Mouse (Mus musculus) midbrain, embryonic 16.5 days (tissue): ENCODE results near the gene Tmbim4. TPM values are rescaled to one million over a fixed set of nuclear protein-coding genes. Genes with fewer than 3 reads are reported as not detected.

ENCODE experiments used
- ATAC-seq: fragments of 200-750 bp; cut with Nextera tagmentation; 2 replicates; pipeline ENCODE4 v1.8.0; 2017; ENCODE audit warnings: moderate TSS enrichment
- H3K27ac ChIP-seq: fragments of 300-500 bp; sonication (generic); 2 replicates; pipeline ENCODE4 v1.5.1; 2014; ENCODE audit warnings: mild to moderate bottlenecking, low read length, mixed read lengths
- H3K27me3 ChIP-seq: fragments of 300-500 bp; sonication (generic); 2 replicates; pipeline ENCODE4 v1.6.1; 2014; ENCODE audit warnings: low read depth, low read length, mixed read lengths; ENCODE audit not compliant: control insufficient read depth, insufficient read depth
- H3K36me3 ChIP-seq: fragments of 300-500 bp; sonication (generic); 2 replicates; pipeline ENCODE4 v1.6.1; 2014; ENCODE audit warnings: mild to moderate bottlenecking, low read length, moderate library complexity, mixed read lengths; ENCODE audit not compliant: control insufficient read depth, insufficient read depth
- H3K4me1 ChIP-seq: fragments of 300-500 bp; sonication (generic); 2 replicates; pipeline ENCODE4 v1.6.1; 2014; ENCODE audit warnings: mild to moderate bottlenecking, low read length, mixed read lengths; ENCODE audit not compliant: control insufficient read depth, insufficient read depth
- H3K4me2 ChIP-seq: fragments of 300-500 bp; sonication (generic); 2 replicates; pipeline ENCODE4 v1.6.1; 2014; ENCODE audit warnings: mild to moderate bottlenecking, low read length, mixed read lengths
- H3K4me3 ChIP-seq: fragments of 300-500 bp; sonication (generic); 2 replicates; pipeline ENCODE4 v1.5.1; 2014; ENCODE audit warnings: low read depth, mild to moderate bottlenecking, low read length, moderate library complexity, mixed read lengths
- H3K9ac ChIP-seq: fragments of 300-500 bp; sonication (generic); 2 replicates; pipeline ENCODE4 v1.6.1; 2014; ENCODE audit warnings: low read depth, low read length, mixed read lengths
- H3K9me3 ChIP-seq: fragments of 300-500 bp; sonication (generic); replicated peaks from 2 replicates; pipeline ENCODE4 v1.6.1; 2014; ENCODE audit warnings: mild to moderate bottlenecking, low read length, mixed read lengths; ENCODE audit not compliant: control insufficient read depth, poor library complexity, severe bottlenecking
- WGBS: fragments of 180-500 bp; shearing (Covaris S2); extraction: QIAGEN DNeasy Blood & Tissue Kit; methylation state at CpG from one replicate; pipeline ENCODE4 v1.1.7; 2014; 5-methylcytosine and 5-hydroxymethylcytosine counted together
- polyA plus RNA-seq: library from polyadenylated mRNA; unstranded; fragments of >200 nt; fragmentation: Nextera tagmentation; extraction: Ambion mirVana; gene quantifications from 2 replicates; pipeline ENCODE4 v1.2.1, GENCODE M21; 2015

Tmbim4 gene
- polyA plus RNA-seq, 1 experiment from 2014 or later, result 89.7 TPM

DNA sequence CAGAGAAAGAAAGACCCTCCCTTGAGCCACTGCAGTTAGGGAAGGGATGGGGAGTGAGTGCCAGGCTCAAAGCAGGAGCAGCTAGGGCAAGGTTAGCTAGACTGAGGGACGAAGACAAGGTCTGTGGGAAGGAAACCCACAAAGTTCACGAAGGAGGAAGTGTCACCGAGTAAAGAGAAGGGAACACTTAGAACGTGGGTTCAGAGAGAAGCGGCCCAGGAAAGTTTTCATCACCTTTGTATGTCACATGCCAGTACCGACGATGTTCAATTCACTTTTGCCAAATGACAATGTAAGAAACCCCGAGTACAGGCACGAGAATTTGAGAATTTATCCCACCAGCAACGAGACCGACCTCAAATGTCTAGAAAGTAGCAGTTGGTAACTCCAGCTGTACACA, 12.1 kb upstream of the Tmbim4 start:
- no peaks in the 10 kb centered on the region for H3K36me3 ChIP-seq
- no peak overlapping the region for H3K27ac ChIP-seq
- 61% methylated on average over 11 of the region's 11 CpGs for WGBS
- H3K9me3 ChIP-seq, result no peaks in the 10 kb centered on the region
- H3K27me3 ChIP-seq, result no peaks in the 10 kb centered on the region
- H3K4me3 ChIP-seq, result no peak overlapping the region
- no peak overlapping the region for H3K9ac ChIP-seq
- no peak overlapping the region for H3K4me2 ChIP-seq
- ATAC-seq, result no peak
- H3K4me1 ChIP-seq, result no peaks in the 10 kb centered on the region

- Histone ChIP-seq H3K9me3 (no peaks in the 10 kb centered on the region), H3K9ac (no peak overlapping the region), H3K27ac (no peak overlapping the region), H3K27me3 (no peaks in the 10 kb centered on the region), H3K4me3 (no peak overlapping the region), H3K4me2 (no peak overlapping the region), H3K4me1 (no peaks in the 10 kb centered on the region), H3K36me3 (no peaks in the 10 kb centered on the region)
- WGBS, result 26% methylated on average over 6 of the region's 6 CpGs
- ATAC-seq, result no peak
These were observed 11.6 kb upstream of the Tmbim4 start for GRCm38 (mm10) chr10:120189782-120190181.

- no peaks in the 10 kb centered on the region for H3K9me3 ChIP-seq
- no peak overlapping the region for H3K27ac ChIP-seq
- H3K4me3 ChIP-seq, result no peak overlapping the region
- no peak overlapping the region for H3K9ac ChIP-seq
- no peak overlapping the region for H3K4me2 ChIP-seq
- ATAC-seq, result no peak
- no peaks in the 10 kb centered on the region for H3K4me1 ChIP-seq
- no peaks in the 10 kb centered on the region for H3K27me3 ChIP-seq
- H3K36me3 ChIP-seq, result no peaks in the 10 kb centered on the region
- 85% methylated on average over 6 of the region's 6 CpGs for WGBS
These were observed 10.2 kb upstream of the Tmbim4 start for GRCm38 (mm10) chr10:120191165-120191564.

- Histone ChIP-seq H3K27me3 (no peaks in the 10 kb centered on the region), H3K36me3 (no peaks in the 10 kb centered on the region), H3K27ac (no peak overlapping the region), H3K4me2 (no peak overlapping the region), H3K9ac (no peak overlapping the region), H3K4me1 (no peaks in the 10 kb centered on the region), H3K9me3 (no peaks in the 10 kb centered on the region), H3K4me3 (no peak overlapping the region)
- WGBS, result 93% methylated on average over 4 of the region's 4 CpGs
- ATAC-seq, result no peak
These were observed 9.1 kb upstream of the Tmbim4 start for GRCm38 (mm10) chr10:120192278-120192677.

- no peaks in the 10 kb centered on the region for H3K9me3 ChIP-seq
- H3K4me3 ChIP-seq, result no peak overlapping the region
- no peak overlapping the region for H3K4me2 ChIP-seq
- no peak overlapping the region for H3K27ac ChIP-seq
- H3K27me3 ChIP-seq, result no peaks in the 10 kb centered on the region
- ATAC-seq, result no peak
- H3K4me1 ChIP-seq, result no peaks in the 10 kb centered on the region
- no peak overlapping the region for H3K9ac ChIP-seq
- 94% methylated on average over 8 of the region's 8 CpGs for WGBS
- no peaks in the 10 kb centered on the region for H3K36me3 ChIP-seq
These were observed 8.1 kb upstream of the Tmbim4 start for GRCm38 (mm10) chr10:120193255-120193654.

DNA sequence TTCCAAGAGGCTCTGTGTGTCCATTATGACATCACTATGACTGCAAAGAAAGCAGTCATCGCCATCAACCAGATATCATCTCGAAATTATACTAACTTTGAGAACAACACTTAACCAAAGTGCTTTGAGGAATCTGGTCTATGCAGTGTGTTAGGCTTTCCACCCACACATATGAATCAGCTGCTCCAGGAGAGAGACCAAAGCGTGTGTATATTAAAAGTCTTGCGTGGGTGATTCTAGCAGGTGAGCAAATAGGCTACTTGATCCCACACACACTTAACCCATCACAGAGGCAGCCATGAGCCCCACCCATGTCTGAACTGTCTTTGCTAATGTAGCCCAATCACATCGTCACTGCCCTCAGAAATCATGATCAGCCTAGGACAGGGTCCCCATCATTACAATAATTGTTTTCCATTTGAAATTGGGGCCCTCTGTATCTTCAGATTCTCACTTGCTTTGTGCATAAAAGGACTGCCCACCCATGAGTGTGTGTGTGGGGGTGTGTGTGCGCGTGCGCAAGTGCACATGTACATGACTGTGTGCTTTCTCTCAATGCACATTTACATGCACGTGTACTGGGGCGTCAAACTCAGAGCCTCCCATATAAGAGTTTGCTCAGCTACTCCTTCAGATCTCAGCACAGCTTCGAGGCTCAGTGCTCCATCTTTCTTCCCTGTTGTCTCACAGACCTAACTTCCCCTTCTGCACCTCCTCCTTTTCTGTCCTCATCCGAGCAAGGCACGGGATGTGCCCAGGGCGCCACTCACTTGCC, 4.1 kb upstream of the Tmbim4 start:
- H3K27ac ChIP-seq, result no peak overlapping the region
- no peak for ATAC-seq
- H3K9me3 ChIP-seq, result no peaks in the 10 kb centered on the region
- 83% methylated on average over 14 of the region's 14 CpGs for WGBS
- H3K36me3 ChIP-seq, result no peaks in the 10 kb centered on the region
- peaks cover 5% of the 10 kb centered on the region; the same call in 1 of the 2 replicates for H3K4me1 ChIP-seq
- peaks cover 4% of the 10 kb centered on the region; the same call in 1 of the 2 replicates for H3K27me3 ChIP-seq
- H3K4me3 ChIP-seq, result no peak overlapping the region
- no peak overlapping the region for H3K4me2 ChIP-seq
- H3K9ac ChIP-seq, result no peak overlapping the region

- Histone ChIP-seq H3K4me1 (peaks cover 5% of the 10 kb centered on the region; the same call in 1 of the 2 replicates), H3K9ac (peak within 1 kb of the TSS; percentile 30), H3K27ac (no peak within 1 kb of the TSS), H3K4me2 (peak within 1 kb of the TSS; percentile 71), H3K27me3 (peaks cover 8% of the 10 kb centered on the region), H3K9me3 (no peaks in the 10 kb centered on the region), H3K36me3 (no peaks in the 10 kb centered on the region), H3K4me3 (peak within 1 kb of the TSS; percentile 44)
- 3% methylated on average over 13 of the region's 13 CpGs for WGBS
- no peak for ATAC-seq
These were observed 592 bp downstream of the Tmbim4 start, which contains the start of gene Irak3 for GRCm38 (mm10) chr10:120201961-120202402. Gene Irak3 (minus strand): TSS chr10:120202130.

- H3K27ac ChIP-seq, result no peak overlapping the region
- no peak overlapping the region for H3K9ac ChIP-seq
- ATAC-seq, result no peak
- 77% methylated on average over 16 of the region's 16 CpGs for WGBS
- H3K9me3 ChIP-seq, result no peaks in the 10 kb centered on the region
- no peak overlapping the region for H3K4me3 ChIP-seq
- H3K4me1 ChIP-seq, result peaks cover 5% of the 10 kb centered on the region; the same call in 1 of the 2 replicates
- peaks cover 8% of the 10 kb centered on the region for H3K27me3 ChIP-seq
- H3K36me3 ChIP-seq, result no peaks in the 10 kb centered on the region
- H3K4me2 ChIP-seq, result no peak overlapping the region; the same call in 1 of the 2 replicates
These were observed 1.3 kb downstream of the Tmbim4 start for GRCm38 (mm10) chr10:120202467-120203250.
